Mouse (Mus musculus) CH12.LX (cell line): ENCODE measurements around the gene Reg1. TPM values are rescaled to one million over a fixed set of nuclear protein-coding genes. Genes with fewer than 3 reads are reported as not detected.

Source experiments
- DNase-seq: peaks from one replicate; pipeline ENCODE4 v3.0.0-alpha.2; 2013; ENCODE audit errors: extremely low read depth
- H3K27ac ChIP-seq: 2 replicates; pipeline ENCODE4 v1.5.1; 2012; ENCODE audit warnings: low read depth, mild to moderate bottlenecking, control low read depth, moderate library complexity; ENCODE audit not compliant: insufficient read depth
- H3K27me3 ChIP-seq: replicated peaks from 2 replicates; pipeline ENCODE3; 2012; ENCODE audit warnings: inconsistent platforms
- H3K36me3 ChIP-seq, 2 experiments: replicated peaks in 1 of 2; 2 replicates each; pipeline versions ENCODE3 to v1.6.1; 2012; ENCODE audit warnings: inconsistent platforms in 1 of 2, low read length in 1 of 2, mild to moderate bottlenecking in 1 of 2, mixed read lengths in 1 of 2, moderate library complexity in 1 of 2; ENCODE audit not compliant: control insufficient read depth in 1 of 2, insufficient read depth in 1 of 2
- H3K4me1 ChIP-seq, 2 experiments: 2 replicates each; pipeline ENCODE4 v1.6.1; 2012; ENCODE audit warnings: inconsistent platforms in 1 of 2, moderate library complexity in 1 of 2; ENCODE audit not compliant: insufficient read depth in 2 of 2, control insufficient read depth in 1 of 2
- H3K4me2 ChIP-seq: 2 replicates; pipeline ENCODE4 v1.6.1; 2012; ENCODE audit warnings: low read depth, mild to moderate bottlenecking, control low read depth; ENCODE audit not compliant: poor library complexity, insufficient read depth, severe bottlenecking
- H3K4me3 ChIP-seq, 3 experiments: fragments of 150-350 bp in 1 of 3; sonication (generic) in 1 of 3; replicated peaks in 1 of 3; 2 replicates each; pipeline versions ENCODE3 to v1.5.1; 2011 to 2012; ENCODE audit warnings: low read depth in 2 of 3, low read length in 2 of 3, mild to moderate bottlenecking in 2 of 3, moderate library complexity in 2 of 3, control low read depth in 1 of 3, improper control_type of control experiment in 1 of 3, inconsistent platforms in 1 of 3, mixed read lengths in 1 of 3; ENCODE audit not compliant: poor library complexity in 1 of 3
- H3K79me2 ChIP-seq: replicated peaks from 2 replicates; pipeline ENCODE4 v1.6.1; 2012; ENCODE audit warnings: mild to moderate bottlenecking, moderate library complexity; ENCODE audit not compliant: control insufficient read depth, poor library complexity, insufficient read depth, severe bottlenecking; ENCODE audit errors: extremely low read depth
- H3K9ac ChIP-seq: 2 replicates; pipeline ENCODE4 v1.6.1; 2012; ENCODE audit warnings: low read depth, mild to moderate bottlenecking, control low read depth, moderate library complexity; ENCODE audit not compliant: insufficient read depth
- H3K9me3 ChIP-seq: replicated peaks from 2 replicates; pipeline ENCODE3; 2012; ENCODE audit warnings: low read length, inconsistent platforms, mixed read lengths
- BHLHE40 ChIP-seq: IDR thresholded peaks from 2 replicates; pipeline ENCODE4 v1.6.1; 2011; ENCODE audit warnings: mild to moderate bottlenecking, low read depth, low read length, improper control_type of control experiment
- CHD2 ChIP-seq: IDR thresholded peaks from 2 replicates; pipeline ENCODE4 v1.6.1; 2011; ENCODE audit warnings: low read length, improper control_type of control experiment
- CTCF ChIP-seq, 2 experiments: IDR thresholded peaks in 1 of 2; conservative IDR thresholded peaks in 1 of 2; 2 replicates each; pipeline ENCODE4 v1.5.1; 2011 to 2012; ENCODE audit warnings: low read depth in 2 of 2, low read length in 2 of 2, improper control_type of control experiment in 1 of 2, inconsistent platforms in 1 of 2, mild to moderate bottlenecking in 1 of 2, moderate library complexity in 1 of 2
- ELF1 ChIP-seq: IDR thresholded peaks from 2 replicates; pipeline ENCODE4 v1.6.1; 2014; ENCODE audit warnings: low read depth, mild to moderate bottlenecking, inconsistent platforms, low read length, improper control_type of control experiment
- EP300 ChIP-seq: IDR thresholded peaks from 2 replicates; pipeline ENCODE4 v1.6.1; 2011; ENCODE audit warnings: low read length, improper control_type of control experiment
- GABPA ChIP-seq: IDR thresholded peaks from 2 replicates; pipeline ENCODE4 v1.6.1; 2012; ENCODE audit warnings: low read depth, low read length, improper control_type of control experiment, inconsistent platforms; ENCODE audit not compliant: insufficient replicate concordance
- HCFC1 ChIP-seq: IDR thresholded peaks from 2 replicates; pipeline ENCODE4 v1.6.1; 2012; ENCODE audit warnings: low read depth, mild to moderate bottlenecking, inconsistent platforms, low read length, improper control_type of control experiment
- IRF4 ChIP-seq: IDR thresholded peaks from 2 replicates; pipeline ENCODE4 v1.6.1; 2014; ENCODE audit warnings: low read depth, mild to moderate bottlenecking, inconsistent platforms, low read length, improper control_type of control experiment
- JUND ChIP-seq: conservative IDR thresholded peaks from 2 replicates; pipeline ENCODE4 v1.6.1; 2011; ENCODE audit warnings: low read depth, low read length, improper control_type of control experiment
- KAT2A ChIP-seq: IDR thresholded peaks from 2 replicates; pipeline ENCODE4 v1.6.1; 2012; ENCODE audit warnings: low read length, improper control_type of control experiment, inconsistent platforms; ENCODE audit not compliant: insufficient replicate concordance
- MAX ChIP-seq: IDR thresholded peaks from 2 replicates; pipeline ENCODE4 v1.6.1; 2011; ENCODE audit warnings: low read length, improper control_type of control experiment
- MAZ ChIP-seq: IDR thresholded peaks from 2 replicates; pipeline ENCODE4 v1.6.1; 2012; ENCODE audit warnings: low read depth, mild to moderate bottlenecking, inconsistent platforms, low read length, improper control_type of control experiment, moderate library complexity
- MEF2A ChIP-seq: IDR thresholded peaks from 2 replicates; pipeline ENCODE4 v1.6.1; 2014; ENCODE audit warnings: low read depth, mild to moderate bottlenecking, inconsistent platforms, low read length, improper control_type of control experiment, borderline replicate concordance
- NELFE ChIP-seq: IDR thresholded peaks from 2 replicates; pipeline ENCODE4 v1.6.1; 2011; ENCODE audit warnings: low read depth, low read length, improper control_type of control experiment
- PAX5 ChIP-seq: IDR thresholded peaks from 2 replicates; pipeline ENCODE4 v1.6.1; 2012; ENCODE audit warnings: low read length, inconsistent platforms, mixed read lengths
- RAD21 ChIP-seq: IDR thresholded peaks from 2 replicates; pipeline ENCODE4 v1.6.1; 2011; ENCODE audit warnings: low read depth, mild to moderate bottlenecking, low read length, improper control_type of control experiment, moderate library complexity
- TBP ChIP-seq: conservative IDR thresholded peaks from 2 replicates; pipeline ENCODE4 v1.6.1; 2011; ENCODE audit warnings: low read depth, low read length, improper control_type of control experiment
- TCF12 ChIP-seq: IDR thresholded peaks from 2 replicates; pipeline ENCODE4 v1.6.1; 2014; ENCODE audit warnings: low read depth, mild to moderate bottlenecking, inconsistent platforms, low read length, improper control_type of control experiment
- UBTF ChIP-seq: IDR thresholded peaks from 2 replicates; pipeline ENCODE4 v1.6.1; 2012; ENCODE audit warnings: low read depth, mild to moderate bottlenecking, inconsistent platforms, low read length, improper control_type of control experiment, moderate library complexity
- ZMIZ1 ChIP-seq: IDR thresholded peaks from 2 replicates; pipeline ENCODE4 v1.6.1; 2012; ENCODE audit warnings: low read depth, mild to moderate bottlenecking, inconsistent platforms, low read length, improper control_type of control experiment
- ZNF384 ChIP-seq: IDR thresholded peaks from 2 replicates; pipeline ENCODE4 v1.6.1; 2012; ENCODE audit warnings: low read depth, low read length, improper control_type of control experiment, inconsistent platforms
- dilution Hi-C: fragments of 300-500 bp; cut with MboI; formaldehyde crosslinking; loops from 2 replicates; pipeline ENCODE4 v1.14.3; 2020; ENCODE audit warnings: low sequenced_read_pairs; ENCODE audit not compliant: extremely low pct_unique_long_range_greater_than_20kb, extremely low pct_ligation_motif_present
- in situ Hi-C: fragments of 300-500 bp; cut with MboI; formaldehyde crosslinking; loops from 3 replicates; pipeline ENCODE4 v1.14.3; 2019; ENCODE audit warnings: low sequenced_read_pairs, low pct_ligation_motif_present, low pct_unique_long_range_greater_than_20kb, mixed read lengths
- polyA plus RNA-seq: library from polyadenylated mRNA; unstranded; fragments of >175 nt; gene quantifications from 2 replicates; pipeline ENCODE4 v1.2.1, GENCODE M21; 2012; ENCODE audit warnings: low read depth; ENCODE audit not compliant: insufficient read length
- total RNA-seq, 2 experiments: library from RNA; depleted of rRNA; stranded (reverse); fragments of 300-350 nt in 1 of 2; fragments of >200 nt in 1 of 2; gene quantifications; 2 replicates each; pipeline ENCODE4 v1.2.3; 2012 to 2014

The Reg1 gene
- total and polyA plus RNA-seq, 3 experiments, result not detected

DNA sequence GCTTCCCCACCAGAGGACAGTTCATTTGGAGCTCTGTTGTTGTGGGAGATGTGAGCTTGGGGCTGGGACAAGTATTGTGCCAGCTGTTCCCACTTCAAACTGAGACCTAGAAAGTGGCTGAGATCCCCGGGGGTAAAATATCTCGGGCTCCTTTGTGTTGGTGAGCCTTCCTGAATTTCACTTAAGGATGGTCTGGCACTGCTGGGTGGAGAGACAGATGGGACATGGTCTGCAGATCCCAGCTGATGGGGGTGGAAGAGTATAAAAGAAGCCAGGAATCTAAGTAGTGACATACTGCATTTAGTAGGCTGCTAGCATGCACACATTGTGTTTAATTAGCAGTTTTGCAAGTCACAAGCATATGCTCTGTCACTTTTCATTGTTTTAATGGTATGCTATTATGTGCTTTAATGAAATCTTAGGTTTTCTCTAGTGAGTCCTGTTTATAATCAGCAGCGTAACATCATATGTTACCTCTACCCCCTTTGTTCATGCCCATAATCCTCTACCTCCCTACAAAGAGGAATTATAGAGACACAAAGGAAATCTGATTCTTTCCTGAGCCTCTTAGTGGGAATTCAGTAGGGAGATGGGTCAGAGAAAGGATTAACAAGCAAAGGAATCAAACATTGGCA lies 37.8 kb downstream of the Reg1 start:
- Histone ChIP-seq H3K36me3 (no peaks in the 10 kb centered on the region), H3K9ac (no peak overlapping the region), H3K4me1 (no peaks in the 10 kb centered on the region), H3K27ac (no peak overlapping the region), H3K4me2 (no peak overlapping the region), H3K9me3 (peaks cover 27% of the 10 kb centered on the region), H3K4me3 (no peak overlapping the region), H3K27me3 (no peaks in the 10 kb centered on the region)
- in situ Hi-C loops, result no loop called here
- dilution Hi-C loops, result no loop called here
- DNase-seq, result no peak
- TF ChIP-seq MAX (no peak), MEF2A (no peak), IRF4 (no peak)
- TF ChIP-seq, all 38 proteins: peak for 0
- H3K79me2 ChIP-seq, result no peaks in the 10 kb centered on the region

GRCm38 (mm10) chr6:78462360-78462759 lies 39.8 kb downstream of the Reg1 start:
- H3K36me3 ChIP-seq, result no peaks in the 10 kb centered on the region
- dilution Hi-C loops, result no loop called here

GRCm38 (mm10) chr6:78463266-78463665 lies 40.8 kb downstream of the Reg1 start:
- no peak for DNase-seq
- H3K27me3 ChIP-seq, result no peaks in the 10 kb centered on the region
- no peak for TF ChIP-seq EP300
- no peak for TF ChIP-seq PAX5
- no peak for TF ChIP-seq NELFE
- no peak overlapping the region for H3K4me2 ChIP-seq
- dilution Hi-C loops, result no loop called here
- H3K4me1 ChIP-seq, result no peaks in the 10 kb centered on the region
- H3K9me3 ChIP-seq, result peaks cover 44% of the 10 kb centered on the region
- H3K36me3 ChIP-seq, result no peaks in the 10 kb centered on the region
- no peak overlapping the region for H3K27ac ChIP-seq
- H3K79me2 ChIP-seq, result no peaks in the 10 kb centered on the region
- H3K9ac ChIP-seq, result no peak overlapping the region
- H3K4me3 ChIP-seq, result no peak overlapping the region
- in situ Hi-C loops, result no loop called here

More at GRCm38 (mm10) chr6:78462360-78462759, 39.8 kb downstream of the Reg1 start:
- H3K4me3 ChIP-seq, result no peak overlapping the region
- H3K4me2 ChIP-seq, result no peak overlapping the region
- in situ Hi-C loops, result no loop called here
- no peaks in the 10 kb centered on the region for H3K27me3 ChIP-seq
- no peak for DNase-seq
- H3K9ac ChIP-seq, result no peak overlapping the region
- H3K27ac ChIP-seq, result no peak overlapping the region
- H3K4me1 ChIP-seq, result no peaks in the 10 kb centered on the region
- H3K9me3 ChIP-seq, result peaks cover 36% of the 10 kb centered on the region
- H3K79me2 ChIP-seq, result no peaks in the 10 kb centered on the region
- no peak for TF ChIP-seq KAT2A
- TF ChIP-seq HCFC1, result no peak
- TF ChIP-seq ZNF384, result no peak
- TF ChIP-seq RAD21, result no peak
- TF ChIP-seq ELF1, result no peak
- no peak for TF ChIP-seq ZMIZ1
- TF ChIP-seq MAX, result no peak
- no peak for TF ChIP-seq TCF12
- no peak for TF ChIP-seq CTCF (conservative IDR thresholded peaks at IDR 0.05 in 1 of 2, IDR thresholded peaks at IDR 0.05 in 1 of 2; ENCODE audit: low read depth in 2 of 2, low read length in 2 of 2)
- TF ChIP-seq MEF2A, result no peak
- TF ChIP-seq UBTF, result no peak
- TF ChIP-seq EP300, result no peak
- no peak for TF ChIP-seq TBP
- TF ChIP-seq BHLHE40, result no peak
- TF ChIP-seq MAZ, result no peak
- no peak for TF ChIP-seq GABPA
- TF ChIP-seq IRF4, result no peak
- no peak for TF ChIP-seq JUND
- no peak for TF ChIP-seq CHD2
